Mouse (Mus musculus): ENCODE measurements around the gene Hs6st1. TPM values are rescaled to one million over a fixed set of nuclear protein-coding genes. Genes with fewer than 3 reads are reported as not detected.
A peak's percentile ranks its signal among the peaks of the same experiment; 100 is the strongest.

Gene Hs6st1
- polyA plus RNA-seq, 1 experiment = 47.6 TPM

DNA sequence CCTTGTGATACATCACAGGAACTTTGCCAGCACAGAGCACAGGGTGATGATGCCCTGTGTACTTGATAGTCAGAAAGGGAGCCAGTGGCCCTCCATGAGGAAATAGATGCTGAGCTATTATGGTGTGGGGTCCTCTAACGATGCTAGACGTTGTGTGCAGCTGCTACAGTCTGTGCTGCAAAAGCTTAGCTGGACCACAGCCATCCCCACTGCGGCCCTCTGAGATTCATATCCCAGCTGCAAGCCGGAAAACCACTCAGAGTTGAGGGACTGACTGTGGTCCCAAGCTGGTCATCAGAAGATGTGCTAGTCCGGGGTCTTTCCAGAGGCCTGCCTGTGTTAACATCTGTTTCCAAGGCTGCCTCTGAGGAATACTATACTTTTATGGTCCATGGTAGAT lies 12.8 kb downstream of the Hs6st1 start:
- H3K4me3 ChIP-seq (replicated peaks; ENCODE audit: control insufficient read depth, low read depth, low read length) = no peak overlapping the region
- 91% methylated on average over 5 of the region's 5 CpGs for WGBS
- no peak overlapping the region for H3K27ac ChIP-seq (ENCODE audit: control insufficient read depth, insufficient read depth, low read depth, low read length, poor library complexity)
- no peaks in the 10 kb centered on the region for H3K4me1 ChIP-seq (ENCODE audit: control insufficient read depth, insufficient read depth, low read length)
- TF ChIP-seq POLR2A (IDR thresholded peaks at IDR 0.05; ENCODE audit: borderline replicate concordance, control insufficient read depth, low read depth, low read length) (no peak), CTCF (IDR thresholded peaks at IDR 0.05; ENCODE audit: control insufficient read depth, insufficient read depth, low read length) (no peak)

DNA sequence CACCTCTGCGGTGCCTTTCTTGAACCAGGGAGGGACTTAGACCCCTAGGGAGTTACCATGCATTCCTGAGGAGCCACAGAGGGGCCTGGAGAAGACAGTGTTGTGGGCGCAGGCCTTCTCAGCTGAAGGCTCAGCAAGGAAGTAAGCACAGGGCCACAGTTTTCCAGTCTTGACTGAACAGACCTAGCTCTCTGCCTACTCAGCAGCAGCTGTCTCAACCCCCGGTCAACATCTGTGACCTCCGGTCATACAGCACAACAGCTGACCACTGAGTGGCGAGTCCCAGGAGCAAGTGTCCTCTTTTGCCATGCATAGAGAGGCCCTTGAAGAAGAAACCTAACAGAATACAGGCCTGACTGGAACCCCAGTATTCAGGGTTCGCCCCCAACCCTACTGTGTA lies 14.0 kb downstream of the Hs6st1 start:
- Histone ChIP-seq H3K27ac (ENCODE audit: control insufficient read depth, insufficient read depth, low read depth, low read length, poor library complexity) (no peak overlapping the region; the same call in 1 of the 2 replicates), H3K4me1 (ENCODE audit: control insufficient read depth, insufficient read depth, low read length) (no peaks in the 10 kb centered on the region), H3K4me3 (replicated peaks; ENCODE audit: control insufficient read depth, low read depth, low read length) (no peak overlapping the region)
- WGBS = 93% methylated on average over 6 of the region's 6 CpGs
- no peak for TF ChIP-seq CTCF (IDR thresholded peaks at IDR 0.05; ENCODE audit: control insufficient read depth, insufficient read depth, low read length)
- no peak for TF ChIP-seq POLR2A (IDR thresholded peaks at IDR 0.05; ENCODE audit: borderline replicate concordance, control insufficient read depth, low read depth, low read length)

DNA sequence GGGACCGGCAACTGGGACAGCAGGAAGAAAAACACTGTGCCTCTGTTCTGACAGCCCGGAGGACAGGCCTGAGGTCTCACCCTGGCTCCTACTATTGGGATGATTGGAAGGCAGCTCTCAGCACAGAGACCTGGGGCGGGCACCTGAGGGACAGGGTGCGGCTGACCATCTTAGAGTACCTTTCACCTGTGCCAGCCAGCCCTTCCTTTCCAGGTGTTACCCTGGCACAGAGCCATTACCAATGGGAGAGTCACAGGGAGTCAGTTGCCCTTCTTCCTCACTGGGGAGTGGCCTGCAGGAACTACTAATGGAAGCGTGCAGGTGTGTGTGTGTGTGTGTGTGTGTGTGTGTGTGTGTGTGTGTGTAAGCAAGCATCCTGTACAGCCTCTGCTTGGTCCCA lies 15.4 kb downstream of the Hs6st1 start:
- Histone ChIP-seq H3K4me3 (replicated peaks; ENCODE audit: control insufficient read depth, low read depth, low read length) (no peak overlapping the region), H3K27ac (ENCODE audit: control insufficient read depth, insufficient read depth, low read depth, low read length, poor library complexity) (no peak overlapping the region), H3K4me1 (ENCODE audit: control insufficient read depth, insufficient read depth, low read length) (peaks cover 2% of the 10 kb centered on the region)
- TF ChIP-seq CTCF (IDR thresholded peaks at IDR 0.05; ENCODE audit: control insufficient read depth, insufficient read depth, low read length) (no peak), POLR2A (IDR thresholded peaks at IDR 0.05; ENCODE audit: borderline replicate concordance, control insufficient read depth, low read depth, low read length) (no peak)
- 93% methylated on average over 4 of the region's 5 CpGs for WGBS

DNA sequence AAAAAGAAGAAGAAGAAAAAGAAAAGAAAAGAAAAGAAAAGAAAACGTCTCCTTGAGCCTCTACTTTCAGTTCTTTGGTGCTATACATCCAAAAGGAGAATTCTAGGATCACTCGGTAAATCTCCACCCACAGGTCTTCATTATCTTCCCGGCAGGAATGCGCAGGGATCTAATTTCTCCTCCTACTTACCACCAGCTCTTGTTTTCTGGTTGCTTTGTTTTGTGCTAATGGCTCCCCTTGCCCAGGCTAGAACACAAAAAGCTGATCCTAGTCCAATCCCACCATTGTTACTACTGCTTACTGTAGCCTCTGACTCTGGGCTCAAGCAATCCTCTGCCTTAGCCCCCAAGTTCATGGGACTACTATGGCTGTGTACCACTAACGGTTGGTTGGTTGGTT lies 16.9 kb downstream of the Hs6st1 start:
- TF ChIP-seq CTCF (IDR thresholded peaks at IDR 0.05; ENCODE audit: control insufficient read depth, insufficient read depth, low read length) (no peak), POLR2A (IDR thresholded peaks at IDR 0.05; ENCODE audit: borderline replicate concordance, control insufficient read depth, low read depth, low read length) (no peak)
- H3K27ac ChIP-seq (ENCODE audit: control insufficient read depth, insufficient read depth, low read depth, low read length, poor library complexity) = no peak overlapping the region
- WGBS = 92% methylated on average over 5 of the region's 5 CpGs
- no peak overlapping the region for H3K4me3 ChIP-seq (replicated peaks; ENCODE audit: control insufficient read depth, low read depth, low read length)
- H3K4me1 ChIP-seq (ENCODE audit: control insufficient read depth, insufficient read depth, low read length) = peaks cover 11% of the 10 kb centered on the region

DNA sequence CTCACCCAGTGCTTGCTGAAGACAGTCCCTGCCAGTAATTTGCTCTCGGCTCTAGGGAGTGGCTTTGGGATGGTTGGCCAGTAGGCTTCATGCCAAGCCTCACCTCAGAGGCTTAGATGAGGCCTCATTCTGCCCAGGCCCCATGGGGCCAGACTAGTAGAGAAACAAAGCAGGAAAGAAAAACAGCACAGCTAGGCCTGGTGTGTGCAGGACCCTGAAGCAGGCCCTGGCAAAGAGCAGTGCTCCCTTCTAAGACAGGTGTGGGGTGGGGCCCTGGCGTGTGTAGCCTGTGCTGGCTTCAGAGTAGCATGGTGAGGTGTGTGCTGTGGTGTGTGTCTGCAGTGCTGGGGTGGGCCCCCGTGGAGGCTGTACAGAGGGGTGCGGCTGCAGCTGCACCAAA lies 20.2 kb downstream of the Hs6st1 start:
- H3K27ac ChIP-seq (ENCODE audit: control insufficient read depth, insufficient read depth, low read depth, low read length, poor library complexity) = peak overlapping the region; percentile 49
- H3K4me3 ChIP-seq (replicated peaks; ENCODE audit: control insufficient read depth, low read depth, low read length) = no peak overlapping the region
- WGBS = 52% methylated on average over 4 of the region's 4 CpGs
- TF ChIP-seq POLR2A (IDR thresholded peaks at IDR 0.05; ENCODE audit: borderline replicate concordance, control insufficient read depth, low read depth, low read length) (no peak), CTCF (IDR thresholded peaks at IDR 0.05; ENCODE audit: control insufficient read depth, insufficient read depth, low read length) (no peak)
- H3K4me1 ChIP-seq (ENCODE audit: control insufficient read depth, insufficient read depth, low read length) = peaks cover 14% of the 10 kb centered on the region

DNA sequence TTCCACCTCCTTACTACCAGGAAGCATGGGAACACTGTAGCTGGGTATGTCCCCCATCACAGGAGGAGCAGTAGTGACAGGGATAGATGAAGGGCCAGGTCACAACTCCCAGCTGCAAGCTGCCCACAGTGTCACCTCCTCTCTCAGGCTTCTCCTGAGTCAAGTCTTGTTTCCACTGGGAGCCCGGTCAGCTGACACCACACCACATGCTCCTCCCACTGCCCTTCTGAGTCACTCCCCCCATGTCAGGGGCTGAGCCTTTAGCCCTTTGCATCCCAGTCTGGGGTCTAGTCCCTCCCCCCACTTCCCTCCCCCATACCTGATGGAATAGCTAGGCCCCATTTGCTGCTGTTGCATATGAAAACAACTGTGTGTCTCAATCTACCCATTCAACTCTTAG lies 21.3 kb downstream of the Hs6st1 start:
- TF ChIP-seq CTCF (IDR thresholded peaks at IDR 0.05; ENCODE audit: control insufficient read depth, insufficient read depth, low read length) (no peak), POLR2A (IDR thresholded peaks at IDR 0.05; ENCODE audit: borderline replicate concordance, control insufficient read depth, low read depth, low read length) (no peak)
- peak overlapping the region; percentile 88 for H3K27ac ChIP-seq (ENCODE audit: control insufficient read depth, insufficient read depth, low read depth, low read length, poor library complexity)
- WGBS = 60% methylated on average over 1 of the region's 1 CpGs
- H3K4me1 ChIP-seq (ENCODE audit: control insufficient read depth, insufficient read depth, low read length) = peaks cover 14% of the 10 kb centered on the region
- H3K4me3 ChIP-seq (replicated peaks; ENCODE audit: control insufficient read depth, low read depth, low read length) = no peak overlapping the region

DNA sequence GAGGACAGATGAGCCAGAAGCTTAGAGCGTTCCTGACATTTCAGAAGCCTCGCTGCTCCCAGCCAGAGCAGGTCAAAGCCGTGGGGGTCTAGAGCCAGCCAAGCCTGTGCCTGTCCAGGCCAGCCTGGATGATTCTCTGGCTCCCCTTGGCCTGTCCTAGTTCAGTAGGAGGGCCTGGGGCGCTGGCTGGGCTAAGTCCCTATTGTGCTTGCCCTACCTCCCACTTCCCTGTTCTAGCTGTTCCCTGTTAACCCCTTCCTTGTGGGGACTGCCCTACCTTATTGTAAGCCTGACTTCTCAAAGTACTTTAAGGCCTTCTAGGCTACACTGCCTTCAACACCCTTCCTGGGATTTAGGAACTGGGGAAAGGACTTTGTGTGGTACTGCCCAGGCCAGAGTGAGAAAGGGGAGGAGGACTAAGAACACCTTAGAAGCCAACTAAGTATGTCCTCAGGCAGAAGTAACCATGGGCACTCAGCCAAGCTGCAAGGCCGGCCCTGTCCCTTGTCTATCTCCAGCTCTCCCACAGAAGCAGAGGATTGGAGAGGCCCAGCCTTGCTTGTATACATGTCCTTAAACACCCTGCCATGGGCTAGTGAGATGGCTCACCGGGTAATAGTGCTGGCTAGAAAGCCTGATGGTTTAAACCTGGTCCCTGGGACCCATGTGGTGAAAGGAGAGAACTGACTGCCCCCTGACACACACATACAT lies 22.0 kb downstream of the Hs6st1 start:
- Histone ChIP-seq H3K27ac (ENCODE audit: control insufficient read depth, insufficient read depth, low read depth, low read length, poor library complexity) (peak overlapping the region; percentile 88), H3K4me1 (ENCODE audit: control insufficient read depth, insufficient read depth, low read length) (peaks cover 14% of the 10 kb centered on the region)
- WGBS = 61% methylated on average over 6 of the region's 6 CpGs

DNA sequence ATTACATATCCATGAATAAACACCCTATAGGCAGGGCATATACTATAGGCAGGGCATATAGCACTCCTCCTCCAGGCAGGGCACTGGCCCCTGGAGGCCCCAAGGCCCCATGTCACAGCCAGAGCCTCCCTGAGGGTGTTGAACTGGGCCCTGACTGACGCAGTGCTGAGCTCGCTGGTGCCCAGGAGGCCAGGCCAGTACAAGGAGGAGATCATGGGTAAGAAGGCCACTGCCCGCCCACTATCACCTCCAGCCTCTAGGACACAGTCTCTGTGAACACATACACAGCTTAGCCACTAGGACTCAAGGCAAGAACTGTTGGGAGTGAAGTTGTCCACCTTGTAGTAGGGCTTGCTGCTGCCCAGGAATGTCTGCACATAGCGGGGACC lies 22.5 kb downstream of the Hs6st1 start:
- H3K4me3 ChIP-seq (replicated peaks; ENCODE audit: control insufficient read depth, low read depth, low read length) = no peak overlapping the region

More for the DNA sequence above, 22.0 kb downstream of the Hs6st1 start:
- no peak for TF ChIP-seq POLR2A (IDR thresholded peaks at IDR 0.05; ENCODE audit: borderline replicate concordance, control insufficient read depth, low read depth, low read length)
- no peak overlapping the region for H3K4me3 ChIP-seq (replicated peaks; ENCODE audit: control insufficient read depth, low read depth, low read length)

DNA sequence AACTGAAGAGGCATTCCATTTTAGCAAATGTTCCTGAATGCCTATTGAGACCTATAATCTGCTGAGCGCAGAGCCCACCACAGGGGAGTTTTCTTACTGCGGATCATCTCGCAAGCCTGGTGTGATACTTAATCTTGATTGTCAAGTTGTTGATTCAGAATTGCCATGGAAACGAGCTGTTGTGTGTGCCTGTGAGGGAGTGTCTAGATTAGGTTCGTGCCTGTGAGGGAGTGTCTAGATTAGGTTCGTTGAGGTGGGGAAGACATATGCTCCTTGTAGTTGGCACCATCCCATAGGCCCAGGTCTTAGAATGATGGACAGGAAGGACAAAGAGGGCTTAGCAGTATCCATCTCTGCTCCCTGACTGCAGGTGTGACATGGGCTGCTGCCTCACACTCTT lies 23.0 kb downstream of the Hs6st1 start:
- Histone ChIP-seq H3K27ac (ENCODE audit: control insufficient read depth, insufficient read depth, low read depth, low read length, poor library complexity) (peak overlapping the region; percentile 88), H3K4me3 (replicated peaks; ENCODE audit: control insufficient read depth, low read depth, low read length) (no peak overlapping the region), H3K4me1 (ENCODE audit: control insufficient read depth, insufficient read depth, low read length) (peaks cover 16% of the 10 kb centered on the region)
- WGBS = 62% methylated on average over 6 of the region's 6 CpGs
- TF ChIP-seq POLR2A (IDR thresholded peaks at IDR 0.05; ENCODE audit: borderline replicate concordance, control insufficient read depth, low read depth, low read length) (no peak), CTCF (IDR thresholded peaks at IDR 0.05; ENCODE audit: control insufficient read depth, insufficient read depth, low read length) (no peak)

More for the DNA sequence above, 22.5 kb downstream of the Hs6st1 start:
- WGBS = 65% methylated on average over 4 of the region's 4 CpGs
- H3K4me1 ChIP-seq (ENCODE audit: control insufficient read depth, insufficient read depth, low read length) = peaks cover 16% of the 10 kb centered on the region
- TF ChIP-seq POLR2A (IDR thresholded peaks at IDR 0.05; ENCODE audit: borderline replicate concordance, control insufficient read depth, low read depth, low read length) (peak; percentile 25; the same call in 1 of the 2 replicates), CTCF (IDR thresholded peaks at IDR 0.05; ENCODE audit: control insufficient read depth, insufficient read depth, low read length) (no peak)
- peak overlapping the region; percentile 88 for H3K27ac ChIP-seq (ENCODE audit: control insufficient read depth, insufficient read depth, low read depth, low read length, poor library complexity)

All from bone marrow, adult 2 months (tissue).